Comparison of ENCODE assay signal across 27 mouse cellular contexts in the genomic region with DNA sequence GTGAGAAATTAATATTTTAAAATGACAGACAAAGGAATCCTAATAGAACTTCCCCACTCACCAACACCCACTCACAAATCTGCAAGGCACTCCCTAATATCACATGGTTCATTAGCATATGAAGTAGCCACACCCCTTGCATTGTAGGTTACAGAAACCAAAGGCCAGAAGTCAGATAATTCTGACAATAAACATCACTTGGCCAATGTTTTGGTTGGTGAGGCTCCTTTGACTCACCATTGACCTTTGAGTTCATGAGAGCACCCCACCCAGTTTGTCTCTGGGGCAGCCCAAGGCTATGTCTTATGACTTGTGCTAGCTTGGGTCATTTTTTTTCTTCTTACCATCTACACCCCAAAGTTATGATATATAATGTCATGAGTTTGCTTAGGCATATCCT. TPM values are rescaled to one million over a fixed set of nuclear protein-coding genes. Genes with fewer than 3 reads are reported as not detected.
DNase-seq lines count a peak whose midpoint lies in the region; ATAC-seq and TF ChIP-seq lines count a peak whose summit lies in the region.
"Had no signal": no experiment of that assay in that cellular context is flagged by ENCODE, and none has a peak within 500 bp of the region (broad histone marks: within the 10 kb centered on the region; RNA-seq: fewer than 3 reads in every experiment).

No protein-coding gene starts in this region.

- H3K36me3 ChIP-seq in liver, embryonic 11.5 days (ENCODE audit: control insufficient read depth, insufficient read depth, low read length): no peaks in the 10 kb centered on the region
- H3K36me3 ChIP-seq in liver, postnatal 0 days (replicated peaks; ENCODE audit: insufficient read depth, low read length): no peaks in the 10 kb centered on the region
- no peaks in the 10 kb centered on the region for H3K36me3 ChIP-seq in intestine, embryonic 16.5 days (ENCODE audit: control insufficient read depth, insufficient read depth, low read length)
- H3K36me3 ChIP-seq in myocyte (ENCODE audit: control insufficient read depth, insufficient read depth): no peaks in the 10 kb centered on the region
- H3K36me3 ChIP-seq: heart, embryonic 13.5 days; hindbrain, embryonic 15.5 days; limb, embryonic 13.5 days; liver, embryonic 12.5 days; midbrain, embryonic 12.5 days; stomach, embryonic 15.5 days had no signal

- H3K79me2 ChIP-seq in myocyte (ENCODE audit: control insufficient read depth, insufficient read depth): no peaks in the 10 kb centered on the region

- peak; percentile 7 for DNase-seq in liver, embryonic 11.5 days (ENCODE audit: low spot score)
- no peak for DNase-seq in liver, postnatal 0 days
- DNase-seq in ES-CJ7 (ENCODE audit: low read depth, low spot score): peak; percentile 18
- no peak for DNase-seq in left cerebral cortex, adult 2 months (ENCODE audit: extremely low spot score in 1 of 2, low spot score in 2 of 2)
- DNase-seq in kidney, postnatal 14 days: no peak
- no peak for DNase-seq in spleen, postnatal 4 days (ENCODE audit: low spot score in 2 of 2)
- DNase-seq: adrenal gland, postnatal 25 days; cerebellum, adult 18-20 months; cerebellum, postnatal 25 days; gastrocnemius, postnatal 36 days; heart, adult 2 months; heart, postnatal 10 days; kidney, adult 9 months; kidney, postnatal 10 days; lung, adult 18-20 months; lung, postnatal 10 days; thymus, postnatal 14 days had no signal

- no peak for TF ChIP-seq EP300 in liver, postnatal 0 days (IDR thresholded peaks at IDR 0.05; ENCODE audit: low read depth)

- no peak for TF ChIP-seq POLR2A in myocyte (IDR thresholded peaks at IDR 0.05; ENCODE audit: insufficient read length, low read depth)

- H3K9me3 ChIP-seq in liver, embryonic 11.5 days (ENCODE audit: control insufficient read depth, low read length): no peaks in the 10 kb centered on the region
- no peaks in the 10 kb centered on the region for H3K9me3 ChIP-seq in liver, postnatal 0 days (ENCODE audit: low read length)
- H3K9me3 ChIP-seq in intestine, embryonic 16.5 days (ENCODE audit: control insufficient read depth, low read length): no peaks in the 10 kb centered on the region
- H3K9me3 ChIP-seq: heart, embryonic 13.5 days; hindbrain, embryonic 15.5 days; limb, embryonic 13.5 days; liver, embryonic 12.5 days; midbrain, embryonic 12.5 days; stomach, embryonic 15.5 days had no signal

- intact Hi-C loops in left cerebral cortex, adult 2 months (cut with DNase I): no loop called here

- H3K27ac ChIP-seq in liver, embryonic 11.5 days (ENCODE audit: low read depth, low read length): no peak overlapping the region
- no peak overlapping the region for H3K27ac ChIP-seq in liver, postnatal 0 days (ENCODE audit: low read depth)
- no peak overlapping the region for H3K27ac ChIP-seq in intestine, embryonic 16.5 days (ENCODE audit: low read length)
- H3K27ac ChIP-seq in left cerebral cortex, adult 2 months: no peak overlapping the region
- H3K27ac ChIP-seq: heart, adult 2 months; heart, embryonic 13.5 days; hindbrain, embryonic 15.5 days; limb, embryonic 13.5 days; liver, embryonic 12.5 days; midbrain, embryonic 12.5 days; stomach, embryonic 15.5 days had no signal

- H3K4me2 ChIP-seq in liver, embryonic 11.5 days: no peak overlapping the region
- no peak overlapping the region for H3K4me2 ChIP-seq in liver, postnatal 0 days (ENCODE audit: low read depth, low read length)
- no peak overlapping the region for H3K4me2 ChIP-seq in intestine, embryonic 16.5 days (ENCODE audit: low read depth, low read length)
- H3K4me2 ChIP-seq in myocyte (ENCODE audit: low read depth): peak overlapping the region; percentile 82
- H3K4me2 ChIP-seq: heart, embryonic 13.5 days; hindbrain, embryonic 15.5 days; limb, embryonic 13.5 days; liver, embryonic 12.5 days; midbrain, embryonic 12.5 days; stomach, embryonic 15.5 days had no signal

- TF ChIP-seq CTCF in liver, postnatal 0 days (IDR thresholded peaks at IDR 0.05; ENCODE audit: low read depth): no peak
- TF ChIP-seq CTCF in left cerebral cortex, adult 2 months (IDR thresholded peaks at IDR 0.05): no peak

- no peak overlapping the region for H3K4me3 ChIP-seq in liver, embryonic 11.5 days (ENCODE audit: low read depth, low read length)
- H3K4me3 ChIP-seq in liver, postnatal 0 days (ENCODE audit: low read depth, low read length): no peak overlapping the region
- H3K4me3 ChIP-seq in intestine, embryonic 16.5 days (ENCODE audit: low read length): no peak overlapping the region
- H3K4me3 ChIP-seq in myocyte: no peak overlapping the region
- H3K4me3 ChIP-seq in left cerebral cortex, adult 2 months: no peak overlapping the region
- H3K4me3 ChIP-seq: heart, adult 2 months; heart, embryonic 13.5 days; hindbrain, embryonic 15.5 days; limb, embryonic 13.5 days; liver, embryonic 12.5 days; midbrain, embryonic 12.5 days; stomach, embryonic 15.5 days had no signal

- H3K9ac ChIP-seq in liver, embryonic 11.5 days (ENCODE audit: low read depth, low read length): no peak overlapping the region
- no peak overlapping the region for H3K9ac ChIP-seq in liver, postnatal 0 days (replicated peaks)
- no peak overlapping the region for H3K9ac ChIP-seq in intestine, embryonic 16.5 days (ENCODE audit: low read depth, low read length)
- H3K9ac ChIP-seq: heart, embryonic 13.5 days; hindbrain, embryonic 15.5 days; limb, embryonic 13.5 days; liver, embryonic 12.5 days; midbrain, embryonic 12.5 days; stomach, embryonic 15.5 days had no signal

- H3K4me1 ChIP-seq in liver, embryonic 11.5 days (replicated peaks; ENCODE audit: control insufficient read depth, insufficient read depth, low read length): no peaks in the 10 kb centered on the region; the same call in 1 of the 2 replicates
- no peaks in the 10 kb centered on the region for H3K4me1 ChIP-seq in liver, postnatal 0 days (ENCODE audit: insufficient read depth)
- no peaks in the 10 kb centered on the region for H3K4me1 ChIP-seq in intestine, embryonic 16.5 days (ENCODE audit: control insufficient read depth, insufficient read depth, low read length)
- H3K4me1 ChIP-seq: heart, embryonic 13.5 days; hindbrain, embryonic 15.5 days; liver, embryonic 12.5 days; midbrain, embryonic 12.5 days; stomach, embryonic 15.5 days had no signal

- no peak overlapping the region for H3ac ChIP-seq in myocyte (ENCODE audit: control insufficient read depth, insufficient read length)

- no peak for ATAC-seq in liver, embryonic 11.5 days (replicated peaks; ENCODE audit: low FRiP score)
- no peak for ATAC-seq in liver, postnatal 0 days
- peak; percentile 89 for ATAC-seq in intestine, embryonic 16.5 days
- ATAC-seq: forebrain, embryonic 14.5 days; inflammation-experienced regulatory T-cells, adult 6 months; liver, embryonic 12.5 days had no signal

- H3K27me3 ChIP-seq in liver, embryonic 11.5 days (replicated peaks; ENCODE audit: control insufficient read depth, insufficient read depth, low read length): no peaks in the 10 kb centered on the region
- no peaks in the 10 kb centered on the region for H3K27me3 ChIP-seq in liver, postnatal 0 days (ENCODE audit: insufficient read depth, low read length)
- no peaks in the 10 kb centered on the region for H3K27me3 ChIP-seq in intestine, embryonic 16.5 days (replicated peaks; ENCODE audit: control insufficient read depth, insufficient read depth, low read length)
- no peaks in the 10 kb centered on the region for H3K27me3 ChIP-seq in myocyte (ENCODE audit: control insufficient read depth, insufficient read depth, insufficient read length)
- H3K27me3 ChIP-seq: hindbrain, embryonic 15.5 days; limb, embryonic 13.5 days; liver, embryonic 12.5 days; midbrain, embryonic 12.5 days; stomach, embryonic 15.5 days had no signal

TF ChIP-seq in myocyte, 11 proteins besides CTCF, POLR2A, EP300 and RAD21:
- peak; percentile 14 for TF ChIP-seq USF1 (IDR thresholded peaks at IDR 0.05; ENCODE audit: low read depth)
- no peak for TF ChIP-seq TCF3 (IDR thresholded peaks at IDR 0.05; ENCODE audit: insufficient read length, low read depth)
- TF ChIP-seq CEBPB (IDR thresholded peaks at IDR 0.05; ENCODE audit: insufficient read depth, poor library complexity, severe bottlenecking): no peak
- TF ChIP-seq POLR2AphosphoS2 (IDR thresholded peaks at IDR 0.05; ENCODE audit: insufficient read length, low read depth): no peak
- TF ChIP-seq REST (IDR thresholded peaks at IDR 0.05; ENCODE audit: insufficient read depth, insufficient read length): no peak
- TF ChIP-seq E2F4 (IDR thresholded peaks at IDR 0.05; ENCODE audit: insufficient read depth): no peak
- no peak for TF ChIP-seq MAX (IDR thresholded peaks at IDR 0.05; ENCODE audit: low read depth)
- no peak for TF ChIP-seq TCF12 (IDR thresholded peaks at IDR 0.05; ENCODE audit: insufficient read depth, poor library complexity, severe bottlenecking)

RNA-seq across cellular contexts. Expression of a gene that starts 44.4 kb away (rescaled TPM):
- polyA plus RNA-seq in liver, embryonic 11.5 days (2014; fragmentation: Nextera tagmentation; extraction: Ambion mirVana): 19.6 and 20.2 TPM in 2 replicates
- polyA plus RNA-seq in liver, postnatal 0 days (2015; fragmentation: Nextera tagmentation; extraction: Ambion mirVana): 4.8 and 5.4 TPM in 2 replicates
- polyA plus RNA-seq in intestine, embryonic 16.5 days (2015; fragmentation: Nextera tagmentation; extraction: Ambion mirVana): 11.5 and 11.7 TPM in 2 replicates
- polyA plus RNA-seq in myocyte (2012; fragmentation: generic; extraction: Trizol): 27.4 TPM
- 10 to 100 TPM in 1 of 2 experiments, 1 to 10 TPM in 1; 8.9 to 12.5 TPM for total RNA-seq in left cerebral cortex, adult 2 months (2021)

Comparison
In these comparisons a context has a peak if more than half of its experiments do, and no peak if none do; other contexts are left out.
1. DNase-seq: peak in liver, embryonic 11.5 days (single experiment) and ES-CJ7 (single experiment); none in liver, postnatal 0 days (single experiment), left cerebral cortex, adult 2 months (0 of 2), kidney, postnatal 14 days (single experiment) and spleen, postnatal 4 days (0 of 2).